Mouse (Mus musculus) sigmoid colon, adult 10 weeks (tissue): Measurements from ENCODE around the gene Pgbd1. TPM values are rescaled to one million over a fixed set of nuclear protein-coding genes. Genes with fewer than 3 reads are reported as not detected.

Experiments used
- polyA plus RNA-seq: library from polyadenylated mRNA; stranded (reverse); fragments of 350-450 nt; fragmentation: Illumina TruSeq; extraction: RNeasy Lipid Tissue Mini Kit (QIAGEN cat#74804); gene quantifications from one replicate; pipeline ENCODE4 v1.2.3, GENCODE M21; 2014; ENCODE audit warnings: low read depth, low replicate concordance

Gene Pgbd1
- polyA plus RNA-seq: 3.1 TPM

GRCm38 (mm10) chr13:21440503-21441206 is at the start of gene Pgbd1:
Gene Pgbd1 (minus strand): TSS chr13:21441058.

DNA sequence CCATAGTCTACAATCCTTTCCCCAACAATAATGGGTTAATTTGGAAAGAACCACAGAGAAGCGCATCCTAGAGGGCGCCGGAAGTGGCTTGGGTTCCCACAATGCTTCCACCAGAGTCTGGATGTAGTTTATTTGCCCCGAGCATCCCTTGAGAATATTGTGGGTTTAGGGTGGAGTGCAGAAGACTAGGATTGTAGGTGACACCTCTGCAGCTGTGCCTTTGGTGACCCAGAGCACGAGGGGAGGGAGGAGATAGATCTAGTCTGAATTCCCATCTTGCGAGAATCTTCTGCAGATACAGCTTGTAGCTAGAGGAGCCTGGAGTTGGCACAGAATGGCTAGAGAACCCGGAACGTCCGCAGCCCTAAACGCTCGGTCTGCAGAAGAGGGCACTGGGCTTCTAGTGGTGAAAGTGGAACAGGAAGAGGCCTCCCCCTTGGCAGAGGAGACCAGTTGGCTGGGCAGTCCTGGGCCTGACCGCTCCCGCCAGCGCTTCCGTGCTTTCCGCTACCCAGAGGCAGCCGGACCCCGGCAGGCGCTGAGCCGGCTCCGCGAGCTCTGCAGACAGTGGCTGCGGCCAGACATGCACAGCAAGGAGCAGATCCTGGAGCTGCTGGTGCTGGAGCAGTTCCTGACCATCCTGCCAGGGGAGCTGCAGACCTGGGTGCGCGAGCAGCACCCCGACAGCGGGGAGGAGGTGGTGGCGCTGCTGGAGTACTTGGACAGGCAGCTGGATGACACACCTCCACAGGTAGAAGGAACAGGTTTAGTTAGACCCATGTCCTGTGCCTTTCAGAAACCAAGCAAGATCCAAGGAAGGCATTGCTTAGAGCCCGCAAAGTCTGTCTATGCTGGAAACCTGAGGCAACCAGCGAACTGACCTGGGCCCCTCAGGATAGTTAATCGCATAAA is 38.2 kb upstream of the Pgbd1 start, which contains the start of the genes Zkscan4 and Gm10065:
Gene Zkscan4, plus strand, starts transcription at position 149 of the 912 bp plus-strand sequence.
Gene Gm10065, minus strand, starts transcription at position 683 of the 912 bp plus-strand sequence.

DNA sequence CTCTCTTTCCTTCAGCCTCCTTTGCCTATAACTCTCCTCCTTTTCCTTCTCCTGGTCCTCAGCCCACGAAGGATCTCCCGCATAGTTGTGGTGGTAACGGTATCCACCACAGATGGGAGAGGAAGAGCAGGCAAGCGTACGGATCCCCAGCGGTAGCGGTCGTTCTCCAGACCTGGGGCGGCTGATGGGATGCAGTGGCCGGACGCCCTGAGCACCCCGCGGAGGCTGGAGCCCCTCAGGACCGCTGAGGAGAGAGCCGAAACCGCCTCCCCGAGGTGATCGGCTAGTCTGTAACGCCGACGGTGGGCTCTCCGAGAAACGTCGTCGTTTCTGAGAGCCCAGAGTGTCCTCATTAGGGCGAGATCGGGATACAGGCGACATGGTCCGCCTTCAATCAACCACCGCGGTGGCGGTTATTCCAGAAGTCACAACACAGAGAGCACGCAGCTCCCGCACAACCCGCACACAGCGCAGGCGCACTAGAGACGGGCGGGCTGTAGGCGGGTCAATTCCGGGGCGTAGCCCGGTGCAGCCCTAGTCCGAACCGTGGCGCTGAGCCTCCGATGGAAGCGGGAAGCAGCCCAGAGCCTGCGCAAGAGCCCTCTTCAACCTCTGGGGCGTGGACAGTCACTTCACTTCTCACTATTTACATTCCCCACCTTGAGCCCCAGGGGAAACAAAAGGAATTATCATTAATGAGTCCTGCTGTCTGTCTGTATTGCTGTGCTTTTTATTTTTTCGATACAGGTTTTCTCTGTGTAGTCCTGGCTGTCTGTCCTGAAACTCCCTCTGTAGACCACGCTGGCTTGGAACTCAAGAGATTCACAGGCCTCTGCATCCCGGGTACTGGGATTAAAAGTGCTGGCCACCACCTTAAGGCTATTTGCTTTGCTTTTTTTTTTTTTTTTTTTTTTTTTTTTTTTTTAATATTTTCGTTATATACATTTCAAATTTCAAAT is 27.5 kb upstream of the Pgbd1 start, which contains the start of gene Nkapl:
Gene Nkapl, minus strand, starts transcription at position 449 of the 959 bp plus-strand sequence.

GRCm38 (mm10) chr13:21453449-21453848 is 12.6 kb upstream of the Pgbd1 start, which contains the start of gene Zscan26:
Gene Zscan26 (minus strand): TSS chr13:21453730.

DNA sequence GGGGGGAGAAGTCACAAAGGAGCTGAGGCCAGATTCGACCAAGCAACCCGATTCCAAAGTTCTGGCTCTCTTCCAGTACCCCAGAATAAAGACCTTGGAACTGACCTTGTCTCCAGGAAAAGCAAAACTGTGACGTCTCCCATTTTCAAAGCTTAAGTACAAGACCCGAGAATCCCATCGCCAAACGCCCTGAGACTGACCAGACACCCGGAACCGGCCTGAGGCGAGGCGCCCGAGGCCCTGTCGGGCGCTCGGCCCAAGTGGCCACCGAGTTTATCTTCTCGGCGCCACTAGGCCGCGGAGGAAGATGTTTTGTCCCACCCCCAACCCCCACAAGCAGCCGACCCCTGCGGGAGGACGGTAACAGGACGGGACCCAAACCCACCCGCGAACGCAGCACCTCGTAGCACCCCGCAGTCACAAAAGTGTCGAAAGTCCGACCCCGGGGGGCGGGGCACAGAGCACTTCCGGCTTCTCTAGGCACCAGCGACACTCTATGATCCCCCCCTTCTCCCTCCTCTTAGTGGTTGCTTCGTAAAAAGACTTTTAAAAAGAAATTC is 38.5 kb downstream of the Pgbd1 start, which contains the start of gene Zkscan3:
Gene Zkscan3, minus strand, starts transcription at position 469 of the 560 bp plus-strand sequence.

Other genes starting within 250 kb of the Pgbd1 start
- 1.3 TPM for gene Gpx5, start 148.3 kb downstream of the Pgbd1 start, polyA plus RNA-seq
- not detected for gene Gpx6, start 128.9 kb downstream of the Pgbd1 start, polyA plus RNA-seq
- not detected for gene Olfr1367, start 94.1 kb downstream of the Pgbd1 start, polyA plus RNA-seq
- 10.0 TPM for gene Zscan12, start 78.2 kb downstream of the Pgbd1 start, polyA plus RNA-seq
- gene Zkscan3, start 38.3 kb downstream of the Pgbd1 start, polyA plus RNA-seq: 121 TPM
- gene Zscan26, start 12.7 kb upstream of the Pgbd1 start, polyA plus RNA-seq: 116 TPM
- gene Nkapl, start 27.5 kb upstream of the Pgbd1 start, polyA plus RNA-seq: 0.50 TPM
- 0.98 TPM for gene Zkscan4, start 37.8 kb upstream of the Pgbd1 start, polyA plus RNA-seq
- not detected for gene Gm10065, start 38.4 kb upstream of the Pgbd1 start, polyA plus RNA-seq
- gene AK157302, start 54.2 kb upstream of the Pgbd1 start, polyA plus RNA-seq: 4.5 TPM
- not detected for gene Gm11273, start 60.4 kb upstream of the Pgbd1 start, polyA plus RNA-seq
- 33.2 TPM for gene Zkscan8, start 90.1 kb upstream of the Pgbd1 start, polyA plus RNA-seq
- gene Olfr1366, start 101.8 kb upstream of the Pgbd1 start, polyA plus RNA-seq: not detected
- gene Olfr1535, start 118.8 kb upstream of the Pgbd1 start, polyA plus RNA-seq: not detected
- gene Olfr1364, start 140.7 kb upstream of the Pgbd1 start, polyA plus RNA-seq: not detected
- gene Olfr1362, start 173.0 kb upstream of the Pgbd1 start, polyA plus RNA-seq: not detected
- not detected for gene Olfr11, start 201.5 kb upstream of the Pgbd1 start, polyA plus RNA-seq
- not detected for gene Olfr1361, start 222.3 kb upstream of the Pgbd1 start, polyA plus RNA-seq
- gene Olfr1360, start 236.3 kb upstream of the Pgbd1 start, polyA plus RNA-seq: not detected